Mouse (Mus musculus) kidney, postnatal 0 days (tissue): ENCODE results near the gene Tec. TPM values are rescaled to one million over a fixed set of nuclear protein-coding genes. Genes with fewer than 3 reads are reported as not detected.

Source experiments
- ATAC-seq: fragments of 200-750 bp; cut with Nextera tagmentation; replicated peaks from 2 replicates; pipeline ENCODE4 v1.8.0; 2017; ENCODE audit warnings: low read depth, moderate number of reproducible peaks, moderate TSS enrichment, moderate library complexity; ENCODE audit not compliant: low FRiP score
- DNase-seq: peaks from one replicate; pipeline ENCODE4 v3.0.0-alpha.2; 2016; ENCODE audit warnings: low spot score
- H3K27ac ChIP-seq: fragments of 300-500 bp; sonication (generic); 2 replicates; pipeline ENCODE4 v1.5.1; 2014; ENCODE audit warnings: mild to moderate bottlenecking
- H3K27me3 ChIP-seq: fragments of 300-500 bp; sonication (generic); 2 replicates; pipeline ENCODE4 v1.6.1; 2014; ENCODE audit warnings: low read length, mixed read lengths; ENCODE audit not compliant: insufficient read depth
- H3K36me3 ChIP-seq: fragments of 300-500 bp; sonication (generic); 2 replicates; pipeline ENCODE4 v1.6.1; 2014; ENCODE audit warnings: low read length, mixed read lengths; ENCODE audit not compliant: insufficient read depth
- H3K4me1 ChIP-seq: fragments of 300-500 bp; sonication (generic); replicated peaks from 2 replicates; pipeline ENCODE4 v1.6.1; 2014; ENCODE audit warnings: antibody characterized with exemption, low read length, mixed read lengths; ENCODE audit not compliant: insufficient read depth
- H3K4me2 ChIP-seq: fragments of 300-500 bp; sonication (generic); 2 replicates; pipeline ENCODE4 v1.6.1; 2014; ENCODE audit warnings: mild to moderate bottlenecking, low read length, moderate library complexity, mixed read lengths
- H3K4me3 ChIP-seq: fragments of 300-500 bp; sonication (generic); replicated peaks from 2 replicates; pipeline ENCODE4 v1.5.1; 2014; ENCODE audit warnings: low read depth, low read length
- H3K9ac ChIP-seq: fragments of 300-500 bp; sonication (generic); 2 replicates; pipeline ENCODE4 v1.6.1; 2014; ENCODE audit warnings: low read depth, low read length
- H3K9me3 ChIP-seq: fragments of 300-500 bp; sonication (generic); replicated peaks from 2 replicates; pipeline ENCODE4 v1.6.1; 2016; ENCODE audit warnings: low read length, inconsistent platforms, mixed read lengths
- CTCF ChIP-seq: IDR thresholded peaks from 2 replicates; pipeline ENCODE4 v1.5.1; 2016; ENCODE audit warnings: antibody characterized with exemption, low read depth, mild to moderate bottlenecking, moderate library complexity
- WGBS: fragments of 180-500 bp; shearing (Covaris S2); extraction: QIAGEN DNeasy Blood & Tissue Kit; methylation state at CpG from one replicate; pipeline ENCODE4 v1.1.7; 2014; 5-methylcytosine and 5-hydroxymethylcytosine counted together
- polyA plus RNA-seq: library from polyadenylated mRNA; unstranded; fragments of >200 nt; fragmentation: Nextera tagmentation; extraction: Ambion mirVana; gene quantifications from 2 replicates; pipeline ENCODE4 v1.2.1, GENCODE M21; 2015

Gene Tec
- polyA plus RNA-seq, 1 experiment from 2014 or later, result 8.4 TPM

- H3K27me3 ChIP-seq, result no peaks in the 10 kb centered on the region
- no peak overlapping the region for H3K4me2 ChIP-seq
- H3K36me3 ChIP-seq, result 0 out of 2 replicates have a peak, but pooled peaks cover 5% of the 10 kb centered on the region
- 75% methylated on average over 18 of the region's 18 CpGs for WGBS
- no peak overlapping the region for H3K4me3 ChIP-seq
- no peak for DNase-seq
- H3K9ac ChIP-seq, result no peak overlapping the region
- no peak for TF ChIP-seq CTCF
- ATAC-seq, result no peak
- no peaks in the 10 kb centered on the region for H3K9me3 ChIP-seq
- H3K4me1 ChIP-seq, result no peaks in the 10 kb centered on the region
- no peak overlapping the region for H3K27ac ChIP-seq
These were observed 111.0 kb downstream of the Tec start for GRCm38 (mm10) chr5:72757155-72757773.

GRCm38 (mm10) chr5:72755941-72756340 is 112.3 kb downstream of the Tec start:
- no peak for TF ChIP-seq CTCF
- Histone ChIP-seq H3K4me2 (no peak overlapping the region), H3K27ac (no peak overlapping the region), H3K4me3 (no peak overlapping the region), H3K9ac (no peak overlapping the region), H3K27me3 (no peaks in the 10 kb centered on the region), H3K4me1 (no peaks in the 10 kb centered on the region), H3K36me3 (0 out of 2 replicates have a peak, but pooled peaks cover 5% of the 10 kb centered on the region), H3K9me3 (no peaks in the 10 kb centered on the region)
- 93% methylated on average over 8 of the region's 8 CpGs for WGBS
- DNase-seq (no peak), ATAC-seq (no peak)

GRCm38 (mm10) chr5:72755035-72755434 is 113.2 kb downstream of the Tec start:
- no peak for TF ChIP-seq CTCF
- Histone ChIP-seq H3K9ac (no peak overlapping the region), H3K4me3 (no peak overlapping the region), H3K36me3 (0 out of 2 replicates have a peak, but pooled peaks cover 5% of the 10 kb centered on the region), H3K27me3 (no peaks in the 10 kb centered on the region), H3K4me1 (no peaks in the 10 kb centered on the region), H3K4me2 (no peak overlapping the region), H3K27ac (no peak overlapping the region), H3K9me3 (no peaks in the 10 kb centered on the region)
- 83% methylated on average over 2 of the region's 2 CpGs for WGBS
- DNase-seq (no peak), ATAC-seq (no peak)

DNA sequence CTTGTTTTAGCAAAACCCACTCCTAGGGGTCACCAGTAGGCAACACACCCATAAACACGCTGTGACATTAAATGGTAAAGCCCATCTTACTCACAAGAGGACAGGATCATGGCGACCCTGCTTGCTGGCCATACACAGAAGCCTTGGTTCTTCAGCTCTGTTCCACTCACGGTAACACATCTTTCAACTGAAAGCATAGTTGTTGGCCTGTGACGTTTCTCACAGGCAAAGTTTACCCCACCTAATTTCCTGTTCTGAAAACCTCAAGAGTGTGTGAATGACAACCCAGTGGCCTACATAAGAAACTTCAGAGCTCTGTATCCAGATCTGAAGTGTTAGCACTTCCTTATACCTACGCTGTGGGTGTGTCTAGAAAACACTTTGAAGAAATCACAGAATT is 115.7 kb downstream of the Tec start, which contains the start of gene Txk:
Txk (minus strand) TSS at position 193 of the 400 bp plus-strand sequence.
- no peak for TF ChIP-seq CTCF
- no peak within 1 kb of the TSS for H3K4me2 ChIP-seq
- WGBS, result 73% methylated on average over 5 of the region's 5 CpGs
- H3K9ac ChIP-seq, result no peak within 1 kb of the TSS
- no peak for ATAC-seq
- 0 out of 2 replicates have a peak, but pooled peaks cover 5% of the 10 kb centered on the region for H3K36me3 ChIP-seq
- no peak for DNase-seq
- no peak within 1 kb of the TSS for H3K27ac ChIP-seq
- H3K4me3 ChIP-seq, result no peak within 1 kb of the TSS
- H3K4me1 ChIP-seq, result no peaks in the 10 kb centered on the region
- H3K9me3 ChIP-seq, result no peaks in the 10 kb centered on the region
- H3K27me3 ChIP-seq, result no peaks in the 10 kb centered on the region

GRCm38 (mm10) chr5:72751056-72751758 is 117.1 kb downstream of the Tec start:
- no peaks in the 10 kb centered on the region for H3K27me3 ChIP-seq
- no peak overlapping the region for H3K4me3 ChIP-seq
- no peaks in the 10 kb centered on the region for H3K9me3 ChIP-seq
- no peak overlapping the region for H3K9ac ChIP-seq
- no peak overlapping the region for H3K27ac ChIP-seq
- WGBS, result 83% methylated on average over 7 of the region's 7 CpGs
- H3K4me2 ChIP-seq, result no peak overlapping the region
- H3K36me3 ChIP-seq, result 0 out of 2 replicates have a peak, but pooled peaks cover 5% of the 10 kb centered on the region
- no peak for TF ChIP-seq CTCF
- ATAC-seq (no peak), DNase-seq (no peak)
- H3K4me1 ChIP-seq, result no peaks in the 10 kb centered on the region

DNA sequence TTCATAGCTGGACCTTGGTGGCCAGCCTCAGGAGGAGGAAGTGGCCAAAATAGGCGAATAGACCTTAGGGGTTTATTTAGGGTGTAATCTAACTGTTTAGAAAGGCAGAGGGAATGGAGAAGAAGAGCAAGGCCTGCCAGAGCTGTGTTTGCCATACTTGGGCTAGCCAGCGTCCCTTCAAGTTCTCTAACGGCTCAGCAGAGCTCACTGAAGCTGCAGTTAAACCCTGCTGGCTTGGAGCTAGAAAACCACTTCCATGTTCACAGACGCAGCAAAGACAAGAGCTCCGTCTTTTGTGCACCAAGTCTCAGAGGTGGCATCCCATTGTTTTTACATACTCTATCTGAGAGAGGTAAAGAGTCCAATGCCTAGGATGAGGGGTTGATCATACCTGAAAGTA is 118.1 kb downstream of the Tec start:
- 81% methylated on average over 5 of the region's 5 CpGs for WGBS
- Histone ChIP-seq H3K9ac (no peak overlapping the region), H3K27me3 (no peaks in the 10 kb centered on the region)

More for the DNA sequence above, 118.1 kb downstream of the Tec start:
- Histone ChIP-seq H3K36me3 (0 out of 2 replicates have a peak, but pooled peaks cover 3% of the 10 kb centered on the region), H3K4me3 (no peak overlapping the region), H3K4me1 (no peaks in the 10 kb centered on the region), H3K27ac (no peak overlapping the region), H3K4me2 (no peak overlapping the region), H3K9me3 (no peaks in the 10 kb centered on the region)
- TF ChIP-seq CTCF, result no peak
- ATAC-seq (no peak), DNase-seq (no peak)
